Comparison of ENCODE assay signal across 27 mouse cellular contexts in genomic region chr12:12872974-12873373, GRCm38 (mm10).
DNase-seq lines count a peak whose midpoint lies in the region; ATAC-seq and TF ChIP-seq lines count a peak whose summit lies in the region.
"Had no signal": no experiment of that assay in that cellular context is flagged by ENCODE, and none has a peak within 500 bp of the region (broad histone marks: within the 10 kb centered on the region; RNA-seq: fewer than 3 reads in every experiment).

No protein-coding gene starts in this region.

- no peaks in the 10 kb centered on the region for H3K9me3 ChIP-seq in intestine, embryonic 15.5 days
- H3K9me3 ChIP-seq in intestine, postnatal 0 days (ENCODE audit: control insufficient read depth) = no peaks in the 10 kb centered on the region
- no peaks in the 10 kb centered on the region for H3K9me3 ChIP-seq in limb, embryonic 15.5 days
- H3K9me3 ChIP-seq in limb, embryonic 10.5 days (replicated peaks) = no peaks in the 10 kb centered on the region
- no peaks in the 10 kb centered on the region for H3K9me3 ChIP-seq in ES-Bruce4 (replicated peaks; ENCODE audit: control insufficient read depth, insufficient read depth, low read length, poor library complexity, severe bottlenecking)
- H3K9me3 ChIP-seq in forebrain, embryonic 15.5 days = no peaks in the 10 kb centered on the region
- H3K9me3 ChIP-seq: embryonic facial prominence, embryonic 12.5 days; heart, embryonic 13.5 days; hindbrain, embryonic 15.5 days; limb, embryonic 13.5 days; liver, embryonic 12.5 days; megakaryocyte, embryonic 14.5 days; midbrain, embryonic 12.5 days; neural tube, embryonic 13.5 days had no signal

- no peaks in the 10 kb centered on the region for H3K27me3 ChIP-seq in intestine, embryonic 15.5 days (replicated peaks)
- H3K27me3 ChIP-seq in intestine, postnatal 0 days (replicated peaks; ENCODE audit: control insufficient read depth, insufficient read depth, low read length) = no peaks in the 10 kb centered on the region
- no peaks in the 10 kb centered on the region for H3K27me3 ChIP-seq in limb, embryonic 15.5 days
- no peaks in the 10 kb centered on the region for H3K27me3 ChIP-seq in limb, embryonic 10.5 days (ENCODE audit: low read depth, poor library complexity, severe bottlenecking)
- no peaks in the 10 kb centered on the region for H3K27me3 ChIP-seq in ES-Bruce4 (ENCODE audit: control insufficient read depth, insufficient read depth, low read length, poor library complexity, severe bottlenecking)
- H3K27me3 ChIP-seq in forebrain, embryonic 15.5 days = no peaks in the 10 kb centered on the region
- H3K27me3 ChIP-seq: embryonic facial prominence, embryonic 12.5 days; hindbrain, embryonic 15.5 days; limb, embryonic 13.5 days; liver, embryonic 12.5 days; neural tube, embryonic 13.5 days had no signal

- H3K36me3 ChIP-seq in intestine, embryonic 15.5 days = no peaks in the 10 kb centered on the region
- no peaks in the 10 kb centered on the region for H3K36me3 ChIP-seq in intestine, postnatal 0 days (ENCODE audit: control insufficient read depth, insufficient read depth)
- H3K36me3 ChIP-seq in limb, embryonic 15.5 days = no peaks in the 10 kb centered on the region
- no peaks in the 10 kb centered on the region for H3K36me3 ChIP-seq in limb, embryonic 10.5 days
- no peaks in the 10 kb centered on the region for H3K36me3 ChIP-seq in ES-Bruce4 (ENCODE audit: control insufficient read depth, insufficient read depth, low read length, poor library complexity, severe bottlenecking)
- no peaks in the 10 kb centered on the region for H3K36me3 ChIP-seq in forebrain, embryonic 15.5 days
- H3K36me3 ChIP-seq: embryonic facial prominence, embryonic 12.5 days; G1E; heart, embryonic 13.5 days; hindbrain, embryonic 15.5 days; limb, embryonic 13.5 days; liver, embryonic 12.5 days; midbrain, embryonic 12.5 days; neural tube, embryonic 13.5 days had no signal

- no peak for TF ChIP-seq CTCF in intestine, postnatal 0 days (IDR thresholded peaks at IDR 0.05; ENCODE audit: low read depth)
- no peak for TF ChIP-seq CTCF in ES-Bruce4 (IDR thresholded peaks at IDR 0.05; ENCODE audit: low read depth, low read length)

- no peak for TF ChIP-seq POLR2A in ES-Bruce4 (IDR thresholded peaks at IDR 0.05; ENCODE audit: insufficient read depth, low read length)

- peak; percentile 73 for ATAC-seq in intestine, embryonic 15.5 days
- no peak for ATAC-seq in intestine, postnatal 0 days
- 0 out of 2 replicates have a peak, but pooled peaks have one; percentile 26 for ATAC-seq in limb, embryonic 15.5 days (ENCODE audit: insufficient number of reproducible peaks, low FRiP score, low TSS enrichment, low read depth)
- no peak for ATAC-seq in forebrain, embryonic 15.5 days (replicated peaks)
- ATAC-seq: inflammation-experienced regulatory T-cells, adult 6 months; liver, embryonic 12.5 days; liver, postnatal 0 days had no signal

- H3K27ac ChIP-seq in intestine, embryonic 15.5 days = no peak overlapping the region
- no peak overlapping the region for H3K27ac ChIP-seq in intestine, postnatal 0 days (ENCODE audit: low read depth, low read length)
- 0 out of 2 replicates have a peak overlapping the region, but pooled peaks have one; percentile 30 for H3K27ac ChIP-seq in limb, embryonic 15.5 days
- no peak overlapping the region for H3K27ac ChIP-seq in limb, embryonic 10.5 days
- no peak overlapping the region for H3K27ac ChIP-seq in ES-Bruce4 (ENCODE audit: insufficient read depth, low read length)
- peak overlapping the region; percentile 80 for H3K27ac ChIP-seq in forebrain, embryonic 15.5 days (replicated peaks)
- H3K27ac ChIP-seq: embryonic facial prominence, embryonic 12.5 days; heart, embryonic 13.5 days; hindbrain, embryonic 15.5 days; left cerebral cortex, adult 2 months; limb, embryonic 13.5 days; liver, embryonic 12.5 days; midbrain, embryonic 12.5 days; neural tube, embryonic 13.5 days had no signal

- no peak overlapping the region for H3K4me2 ChIP-seq in intestine, embryonic 15.5 days (replicated peaks)
- H3K4me2 ChIP-seq in intestine, postnatal 0 days (replicated peaks; ENCODE audit: low read depth) = no peak overlapping the region
- H3K4me2 ChIP-seq in limb, embryonic 15.5 days = no peak overlapping the region
- H3K4me2 ChIP-seq in forebrain, embryonic 15.5 days (replicated peaks) = no peak overlapping the region
- H3K4me2 ChIP-seq: embryonic facial prominence, embryonic 12.5 days; heart, embryonic 13.5 days; hindbrain, embryonic 15.5 days; limb, embryonic 13.5 days; liver, embryonic 12.5 days; midbrain, embryonic 12.5 days; neural tube, embryonic 13.5 days had no signal

- TF ChIP-seq EP300 in ES-Bruce4 (IDR thresholded peaks at IDR 0.05; ENCODE audit: insufficient read depth, low read depth, low read length) = no peak

- H3K9ac ChIP-seq in intestine, embryonic 15.5 days = no peak overlapping the region
- H3K9ac ChIP-seq in intestine, postnatal 0 days (ENCODE audit: low read depth, low read length) = no peak overlapping the region
- H3K9ac ChIP-seq in limb, embryonic 15.5 days = no peak overlapping the region
- H3K9ac ChIP-seq in ES-Bruce4 (ENCODE audit: low read depth, poor library complexity, severe bottlenecking) = no peak overlapping the region
- H3K9ac ChIP-seq in forebrain, embryonic 15.5 days (replicated peaks) = no peak overlapping the region
- H3K9ac ChIP-seq: embryonic facial prominence, embryonic 12.5 days; heart, embryonic 13.5 days; hindbrain, embryonic 15.5 days; limb, embryonic 13.5 days; liver, embryonic 12.5 days; liver, postnatal 0 days; midbrain, embryonic 12.5 days; neural tube, embryonic 13.5 days had no signal

- H3K4me1 ChIP-seq in intestine, embryonic 15.5 days (replicated peaks) = 0 out of 2 replicates have a peak, but pooled peaks cover 2% of the 10 kb centered on the region
- H3K4me1 ChIP-seq in intestine, postnatal 0 days (replicated peaks; ENCODE audit: control insufficient read depth, insufficient read depth, low read length) = peaks cover 6% of the 10 kb centered on the region; the same call in 1 of the 2 replicates
- H3K4me1 ChIP-seq in limb, embryonic 15.5 days = peaks cover 23% of the 10 kb centered on the region
- H3K4me1 ChIP-seq in limb, embryonic 10.5 days = peaks cover 6% of the 10 kb centered on the region
- H3K4me1 ChIP-seq in ES-Bruce4 (ENCODE audit: control insufficient read depth, insufficient read depth, low read length) = peaks cover 15% of the 10 kb centered on the region
- H3K4me1 ChIP-seq in forebrain, embryonic 15.5 days = peaks cover 39% of the 10 kb centered on the region
- H3K4me1 ChIP-seq: embryonic facial prominence, embryonic 12.5 days; liver, embryonic 12.5 days had no signal

- 31% methylated on average over 4 of the region's 4 CpGs for WGBS in intestine, embryonic 15.5 days
- WGBS in intestine, postnatal 0 days = 23% methylated on average over 4 of the region's 4 CpGs
- 29% methylated on average over 4 of the region's 4 CpGs for WGBS in limb, embryonic 15.5 days
- 79% methylated on average over 4 of the region's 4 CpGs for WGBS in limb, embryonic 10.5 days
- 38% methylated on average over 4 of the region's 4 CpGs for WGBS in forebrain, embryonic 15.5 days

- H3K4me3 ChIP-seq in intestine, embryonic 15.5 days (replicated peaks) = no peak overlapping the region
- no peak overlapping the region for H3K4me3 ChIP-seq in intestine, postnatal 0 days (ENCODE audit: low read depth, low read length)
- no peak overlapping the region for H3K4me3 ChIP-seq in limb, embryonic 15.5 days
- H3K4me3 ChIP-seq in limb, embryonic 10.5 days = no peak overlapping the region
- peak overlapping the region; percentile 35; the same call in 1 of the 2 replicates for H3K4me3 ChIP-seq in ES-Bruce4 (ENCODE audit: low read depth, low read length)
- H3K4me3 ChIP-seq in forebrain, embryonic 15.5 days = no peak overlapping the region
- H3K4me3 ChIP-seq: embryonic facial prominence, embryonic 12.5 days; heart, embryonic 13.5 days; hindbrain, embryonic 15.5 days; left cerebral cortex, adult 2 months; limb, embryonic 13.5 days; liver, embryonic 12.5 days; megakaryocyte, embryonic 14.5 days; midbrain, embryonic 12.5 days; neural tube, embryonic 13.5 days had no signal

- DNase-seq in limb, embryonic 10.5 days (ENCODE audit: low spot score) = no peak
- DNase-seq in testis, postnatal 14 days (ENCODE audit: low spot score) = no peak
- DNase-seq: adrenal gland, adult 8-10 months; B cell, adult 2 months; cerebellum, adult 11 months; cerebellum, adult 9-10 months; gastrocnemius, postnatal 10 days; heart, postnatal 10 days; liver, postnatal 0 days; lung, postnatal 4 days; thymus, postnatal 4 days had no signal

Comparison
In these comparisons a context has a peak if more than half of its experiments do, and no peak if none do; other contexts are left out.
1. ATAC-seq: peak in intestine, embryonic 15.5 days (single experiment) and limb, embryonic 15.5 days (single experiment); none in intestine, postnatal 0 days (single experiment) and forebrain, embryonic 15.5 days (single experiment).
2. H3K27ac ChIP-seq: peak in limb, embryonic 15.5 days (single experiment) and forebrain, embryonic 15.5 days (single experiment); none in intestine, embryonic 15.5 days (single experiment), intestine, postnatal 0 days (single experiment), limb, embryonic 10.5 days (single experiment) and ES-Bruce4 (single experiment).